In genomic region chr4:99174265-99174664, GRCm38 (mm10) we compare ENCODE assay signal across 22 mouse cellular contexts. TPM values are rescaled to one million over a fixed set of nuclear protein-coding genes. Genes with fewer than 3 reads are reported as not detected.
DNase-seq lines count a peak whose midpoint lies in the region; ATAC-seq and TF ChIP-seq lines count a peak whose summit lies in the region.
"Had no signal": no experiment of that assay in that cellular context is flagged by ENCODE, and none has a peak within 500 bp of the region (broad histone marks: within the 10 kb centered on the region; RNA-seq: fewer than 3 reads in every experiment).

No protein-coding gene starts in this region.

- peak; percentile 78 for DNase-seq in heart, adult 11 months
- DNase-seq in retina, postnatal 1 day, result peak; percentile 41
- no peak for DNase-seq in retina, embryonic 14.5 days (ENCODE audit: low spot score)
- peak; percentile 55 for DNase-seq in Muller cell, postnatal 12 days (ENCODE audit: inconsistent ontology term)
- DNase-seq: adrenal gland, adult 2 months; adrenal gland, adult 8-10 months; adrenal gland, postnatal 10 days; adrenal gland, postnatal 14 days; adrenal gland, postnatal 25 days; adrenal gland, postnatal 36 days; B cell, adult 2 months; cerebellum, adult 11 months; cerebellum, adult 11-12 months; cerebellum, adult 18-20 months; cerebellum, adult 2 months had no signal

- no peak overlapping the region for H3K4me3 ChIP-seq in heart, embryonic 11.5 days (ENCODE audit: low read depth, low read length)
- H3K4me3 ChIP-seq in intestine, postnatal 0 days (ENCODE audit: low read depth, low read length), result no peak overlapping the region

- no peaks in the 10 kb centered on the region for H3K4me1 ChIP-seq in heart, embryonic 11.5 days (ENCODE audit: control insufficient read depth, insufficient read depth, low read length)
- no peaks in the 10 kb centered on the region for H3K4me1 ChIP-seq in intestine, postnatal 0 days (replicated peaks; ENCODE audit: control insufficient read depth, insufficient read depth, low read length)

- no peaks in the 10 kb centered on the region for H3K9me3 ChIP-seq in heart, embryonic 11.5 days (replicated peaks; ENCODE audit: control insufficient read depth, low read length)
- H3K9me3 ChIP-seq in intestine, postnatal 0 days (ENCODE audit: control insufficient read depth), result no peaks in the 10 kb centered on the region

- no peak overlapping the region for H3K4me2 ChIP-seq in heart, embryonic 11.5 days
- H3K4me2 ChIP-seq in intestine, postnatal 0 days (replicated peaks; ENCODE audit: low read depth), result no peak overlapping the region

- H3K36me3 ChIP-seq in heart, embryonic 11.5 days (ENCODE audit: control insufficient read depth, insufficient read depth, low read length), result no peaks in the 10 kb centered on the region
- no peaks in the 10 kb centered on the region for H3K36me3 ChIP-seq in intestine, postnatal 0 days (ENCODE audit: control insufficient read depth, insufficient read depth)
- H3K36me3 ChIP-seq: G1E had no signal

- 81% methylated on average over 7 of the region's 7 CpGs for WGBS in heart, embryonic 11.5 days (ENCODE audit: insufficient replicate concordance)
- WGBS in intestine, postnatal 0 days, result 84% methylated on average over 7 of the region's 7 CpGs

- no peaks in the 10 kb centered on the region for H3K27me3 ChIP-seq in heart, embryonic 11.5 days (ENCODE audit: control insufficient read depth, insufficient read depth, low read length)
- no peaks in the 10 kb centered on the region for H3K27me3 ChIP-seq in intestine, postnatal 0 days (replicated peaks; ENCODE audit: control insufficient read depth, insufficient read depth, low read length)
- H3K27me3 ChIP-seq: CH12.LX, Patski had no signal

- H3K27ac ChIP-seq in heart, embryonic 11.5 days (ENCODE audit: low read depth, low read length), result no peak overlapping the region
- H3K27ac ChIP-seq in intestine, postnatal 0 days (ENCODE audit: low read depth, low read length), result no peak overlapping the region

- ATAC-seq in heart, embryonic 11.5 days (replicated peaks; ENCODE audit: insufficient number of reproducible peaks, low FRiP score, low TSS enrichment), result no peak
- no peak for ATAC-seq in intestine, postnatal 0 days
- ATAC-seq: activated CD4-positive, CD25-positive, alpha-beta regulatory T cell, adult 4 months; CD4-positive, CD25-positive, alpha-beta regulatory T cell, adult 4 months; Patski had no signal

- TF ChIP-seq CTCF in intestine, postnatal 0 days (IDR thresholded peaks at IDR 0.05; ENCODE audit: low read depth), result no peak

- no peak overlapping the region for H3K9ac ChIP-seq in heart, embryonic 11.5 days (ENCODE audit: low read depth, low read length)
- no peak overlapping the region for H3K9ac ChIP-seq in intestine, postnatal 0 days (ENCODE audit: low read depth, low read length)

RNA-seq across cellular contexts. Expression of gene Atg4c, which starts 19.5 kb away (rescaled TPM):
- polyA plus RNA-seq in heart, embryonic 11.5 days (2014; fragmentation: Nextera tagmentation; extraction: Ambion mirVana), result 11.0 and 12.4 TPM in 2 replicates
- 12.2 and 13.4 TPM in 2 replicates for polyA plus RNA-seq in intestine, postnatal 0 days (2015; fragmentation: Nextera tagmentation; extraction: Ambion mirVana)
- polyA plus RNA-seq: G1E had no signal

RNA-seq across cellular contexts. Expression of gene Dock7, which starts 53.5 kb away (rescaled TPM):
- polyA plus RNA-seq in heart, embryonic 11.5 days (2014; fragmentation: Nextera tagmentation; extraction: Ambion mirVana), result 41.6 and 47.6 TPM in 2 replicates
- polyA plus RNA-seq in intestine, postnatal 0 days (2015; fragmentation: Nextera tagmentation; extraction: Ambion mirVana), result 18.7 and 21.3 TPM in 2 replicates
- polyA plus RNA-seq: CD4-positive, CD25-positive, alpha-beta regulatory T cell, adult 4 months; G1E had no signal
